Mouse (Mus musculus): ENCODE results near the gene N4bp2.

DNA sequence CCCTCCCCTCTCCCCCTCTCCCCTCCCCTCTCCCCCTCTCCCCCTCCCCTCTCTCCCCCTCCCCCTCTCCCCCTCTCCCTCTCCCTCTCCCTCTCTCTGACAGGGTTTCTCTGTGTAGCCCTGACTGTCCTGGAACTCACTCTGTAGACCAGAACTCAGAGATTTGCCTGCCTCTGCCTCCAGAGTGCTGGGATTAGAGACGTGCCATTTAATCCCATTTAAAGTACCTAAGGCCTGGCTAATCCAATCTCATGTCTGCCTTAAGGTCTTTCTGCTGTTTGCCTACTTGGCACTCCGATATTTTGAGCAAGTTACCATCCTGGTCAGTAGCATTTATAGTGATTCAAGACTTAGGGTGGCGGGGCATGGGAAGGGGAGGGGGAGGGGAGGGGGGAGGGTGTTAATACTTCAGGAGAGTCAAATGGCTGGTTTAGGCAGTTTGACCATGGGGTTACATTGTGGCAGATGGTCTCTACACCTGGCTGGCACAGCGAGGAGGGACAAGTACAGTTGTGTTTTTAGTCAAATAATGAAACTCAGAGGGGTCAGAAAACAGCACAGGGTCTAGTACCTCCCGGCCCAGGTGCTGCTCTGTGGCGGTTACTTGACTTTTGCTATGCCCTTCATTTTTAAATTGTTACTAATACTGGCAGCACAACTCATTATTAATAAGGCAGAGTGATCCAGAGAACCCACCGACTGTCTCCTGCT, 99.1 kb downstream of the N4bp2 start:
- TF ChIP-seq CTCF (IDR thresholded peaks at IDR 0.05; ENCODE audit: insufficient read depth, low read length) = no peak
- TF ChIP-seq POLR2A (IDR thresholded peaks at IDR 0.05; ENCODE audit: borderline replicate concordance, extremely low read depth, low read depth, low read length) = no peak

Data from lung, adult 2 months (tissue).